Mouse (Mus musculus) hindbrain, embryonic 11.5 days (tissue): ENCODE data around the gene Ndufs4. TPM values are rescaled to one million over a fixed set of nuclear protein-coding genes. Genes with fewer than 3 reads are reported as not detected.

ENCODE experiments used
- ATAC-seq: fragments of 200-750 bp; cut with Nextera tagmentation; 2 replicates; pipeline ENCODE4 v1.8.0; 2017; ENCODE audit warnings: mild to moderate bottlenecking, moderate TSS enrichment, moderate library complexity; ENCODE audit not compliant: low FRiP score
- DNase-seq: peaks from one replicate; pipeline ENCODE4 v3.0.0-alpha.2; 2015; ENCODE audit warnings: low spot score
- H3K27ac ChIP-seq: fragments of 300-500 bp; sonication (generic); 2 replicates; pipeline ENCODE4 v1.5.1; 2014; ENCODE audit warnings: mild to moderate bottlenecking, low read depth, low read length
- H3K27me3 ChIP-seq: fragments of 300-500 bp; sonication (generic); 2 replicates; pipeline ENCODE4 v1.6.1; 2014; ENCODE audit warnings: mild to moderate bottlenecking, low read length, moderate library complexity, mixed read lengths; ENCODE audit not compliant: control insufficient read depth, insufficient read depth
- H3K36me3 ChIP-seq: fragments of 300-500 bp; sonication (generic); 2 replicates; pipeline ENCODE4 v1.6.1; 2014; ENCODE audit warnings: mild to moderate bottlenecking, low read length, moderate library complexity, mixed read lengths; ENCODE audit not compliant: control insufficient read depth, insufficient read depth
- H3K4me1 ChIP-seq: fragments of 300-500 bp; sonication (generic); replicated peaks from 2 replicates; pipeline ENCODE4 v1.6.1; 2014; ENCODE audit warnings: low read length, mixed read lengths; ENCODE audit not compliant: control insufficient read depth, insufficient read depth
- H3K4me2 ChIP-seq: fragments of 300-500 bp; sonication (generic); replicated peaks from 2 replicates; pipeline ENCODE4 v1.6.1; 2014; ENCODE audit warnings: mild to moderate bottlenecking, low read depth, low read length
- H3K4me3 ChIP-seq: fragments of 300-500 bp; sonication (generic); 2 replicates; pipeline ENCODE4 v1.5.1; 2014; ENCODE audit warnings: low read depth, low read length
- H3K9ac ChIP-seq: fragments of 300-500 bp; sonication (generic); 2 replicates; pipeline ENCODE4 v1.6.1; 2014; ENCODE audit warnings: low read depth, low read length
- H3K9me3 ChIP-seq: fragments of 300-500 bp; sonication (generic); 2 replicates; pipeline ENCODE4 v1.6.1; 2016; ENCODE audit warnings: low read length; ENCODE audit not compliant: control insufficient read depth
- WGBS: fragments of 180-500 bp; shearing (Covaris S2); extraction: QIAGEN DNeasy Blood & Tissue Kit; methylation state at CpG from one replicate; pipeline ENCODE4 v1.1.7; 2014; 5-methylcytosine and 5-hydroxymethylcytosine counted together
- polyA plus RNA-seq: library from polyadenylated mRNA; unstranded; fragments of >200 nt; fragmentation: Nextera tagmentation; extraction: Ambion mirVana; gene quantifications from 2 replicates; pipeline ENCODE4 v1.2.1, GENCODE M21; 2014

The Ndufs4 gene
- polyA plus RNA-seq, result 335 and 356 TPM in 2 replicates

GRCm38 (mm10) chr13:114388211-114388965 lies at the start of gene Ndufs4:
Gene Ndufs4, minus strand, starts transcription at chr13:114388258.
- Histone ChIP-seq H3K4me1 (no peaks in the 10 kb centered on the region; the same call in 1 of the 2 replicates), H3K27ac (peak within 1 kb of the TSS; percentile 55), H3K9me3 (no peaks in the 10 kb centered on the region), H3K36me3 (no peaks in the 10 kb centered on the region), H3K9ac (peak within 1 kb of the TSS; percentile 69), H3K4me3 (peak within 1 kb of the TSS; percentile 80), H3K4me2 (peak within 1 kb of the TSS; percentile 76), H3K27me3 (no peaks in the 10 kb centered on the region)
- ATAC-seq, result no peak
- no peak for DNase-seq
- 40% methylated on average over 13 of the region's 13 CpGs for whole genome bisulfite sequencing

GRCm38 (mm10) chr13:114432491-114432890 lies 44.4 kb upstream of the Ndufs4 start:
- Histone ChIP-seq H3K4me3 (no peak overlapping the region), H3K9me3 (no peaks in the 10 kb centered on the region), H3K4me2 (no peak overlapping the region), H3K27ac (no peak overlapping the region), H3K27me3 (no peaks in the 10 kb centered on the region), H3K36me3 (no peaks in the 10 kb centered on the region), H3K9ac (no peak overlapping the region), H3K4me1 (no peaks in the 10 kb centered on the region)
- whole genome bisulfite sequencing, result 85% methylated on average over 5 of the region's 5 CpGs
- DNase-seq, result no peak
- no peak for ATAC-seq

DNA sequence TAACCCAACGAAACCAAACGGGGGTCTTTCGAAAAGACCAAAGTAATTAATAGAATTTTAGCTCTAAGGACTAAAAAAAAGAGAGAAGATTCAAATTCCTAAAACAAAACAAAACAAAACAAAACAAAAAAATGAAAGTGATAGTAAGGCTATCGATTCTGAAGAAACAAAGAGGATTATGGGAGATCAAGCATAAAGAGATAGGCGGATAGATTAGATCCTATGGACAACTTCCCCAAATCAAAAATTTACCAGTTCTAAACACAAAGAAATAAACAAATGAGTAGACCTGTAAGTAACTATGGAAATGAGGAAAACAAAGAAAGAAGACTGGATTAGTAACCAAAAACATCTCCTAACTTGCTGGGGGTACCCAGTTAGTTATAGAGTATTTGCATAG lies 37.2 kb upstream of the Ndufs4 start:
- no peak overlapping the region for H3K27ac ChIP-seq
- no peak for DNase-seq
- H3K4me1 ChIP-seq, result no peaks in the 10 kb centered on the region
- no peak overlapping the region for H3K4me3 ChIP-seq
- H3K36me3 ChIP-seq, result no peaks in the 10 kb centered on the region
- H3K4me2 ChIP-seq, result no peak overlapping the region
- no peak for ATAC-seq
- WGBS, result 95% methylated on average over 5 of the region's 5 CpGs
- no peak overlapping the region for H3K9ac ChIP-seq
- no peaks in the 10 kb centered on the region for H3K27me3 ChIP-seq
- H3K9me3 ChIP-seq, result no peaks in the 10 kb centered on the region

- Histone ChIP-seq H3K9ac (no peak overlapping the region), H3K27me3 (no peaks in the 10 kb centered on the region), H3K27ac (no peak overlapping the region), H3K36me3 (no peaks in the 10 kb centered on the region), H3K4me2 (no peak overlapping the region), H3K4me1 (no peaks in the 10 kb centered on the region), H3K9me3 (no peaks in the 10 kb centered on the region), H3K4me3 (no peak overlapping the region)
- ATAC-seq, result no peak
- no peak for DNase-seq
- WGBS, result 91% methylated on average over 8 of the region's 8 CpGs
These were observed 32.2 kb upstream of the Ndufs4 start for GRCm38 (mm10) chr13:114420235-114420634.

DNA sequence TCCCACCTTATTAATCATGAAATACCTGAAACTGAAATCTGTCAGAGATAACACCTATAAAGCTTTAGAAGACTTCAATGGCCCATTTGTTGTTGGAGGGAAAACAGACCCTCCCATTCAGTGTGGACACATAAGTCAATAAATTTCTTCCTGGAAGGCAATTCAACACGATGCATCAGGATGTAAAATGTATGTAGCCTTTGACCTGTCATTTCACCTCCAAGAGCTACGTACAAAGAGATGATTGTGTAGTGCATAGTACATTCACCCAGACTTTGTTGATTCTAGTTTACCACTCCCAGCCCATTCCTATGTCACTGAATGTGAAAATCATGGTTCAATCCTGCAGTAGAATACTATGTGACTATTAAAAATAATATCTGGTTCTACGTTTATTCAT lies 31.3 kb upstream of the Ndufs4 start:
- no peaks in the 10 kb centered on the region for H3K4me1 ChIP-seq
- WGBS, result 75% methylated on average over 3 of the region's 3 CpGs

GRCm38 (mm10) chr13:114412326-114412725 lies 24.3 kb upstream of the Ndufs4 start:
- Histone ChIP-seq H3K4me2 (no peak overlapping the region), H3K9ac (no peak overlapping the region), H3K36me3 (no peaks in the 10 kb centered on the region), H3K9me3 (no peaks in the 10 kb centered on the region), H3K27ac (no peak overlapping the region), H3K27me3 (no peaks in the 10 kb centered on the region), H3K4me3 (no peak overlapping the region), H3K4me1 (no peaks in the 10 kb centered on the region)
- DNase-seq, result no peak
- no peak for ATAC-seq

More for the DNA sequence above, 31.3 kb upstream of the Ndufs4 start:
- no peaks in the 10 kb centered on the region for H3K27me3 ChIP-seq
- H3K4me2 ChIP-seq, result no peak overlapping the region
- H3K4me3 ChIP-seq, result no peak overlapping the region
- ATAC-seq (no peak), DNase-seq (no peak)
- no peaks in the 10 kb centered on the region for H3K9me3 ChIP-seq
- H3K9ac ChIP-seq, result no peak overlapping the region
- H3K27ac ChIP-seq, result no peak overlapping the region
- no peaks in the 10 kb centered on the region for H3K36me3 ChIP-seq

GRCm38 (mm10) chr13:114406866-114407265 lies 18.8 kb upstream of the Ndufs4 start:
- DNase-seq (peak; percentile 21), ATAC-seq (peak; percentile 49)
- H3K36me3 ChIP-seq, result no peaks in the 10 kb centered on the region
- no peak overlapping the region for H3K27ac ChIP-seq
- no peak overlapping the region for H3K9ac ChIP-seq
- H3K9me3 ChIP-seq, result no peaks in the 10 kb centered on the region
- no peak overlapping the region for H3K4me2 ChIP-seq
- no peaks in the 10 kb centered on the region for H3K27me3 ChIP-seq
- WGBS, result 6% methylated on average over 5 of the region's 5 CpGs
- no peaks in the 10 kb centered on the region for H3K4me1 ChIP-seq
- no peak overlapping the region for H3K4me3 ChIP-seq

GRCm38 (mm10) chr13:114406424-114406823 lies 18.4 kb upstream of the Ndufs4 start:
- ATAC-seq (peak; percentile 88), DNase-seq (peak; percentile 32)
- no peak overlapping the region for H3K4me3 ChIP-seq
- H3K27me3 ChIP-seq, result no peaks in the 10 kb centered on the region
- no peaks in the 10 kb centered on the region for H3K4me1 ChIP-seq
- H3K9me3 ChIP-seq, result no peaks in the 10 kb centered on the region
- H3K36me3 ChIP-seq, result no peaks in the 10 kb centered on the region
- H3K27ac ChIP-seq, result no peak overlapping the region
- 10% methylated on average over 5 of the region's 5 CpGs for WGBS
- no peak overlapping the region for H3K4me2 ChIP-seq
- no peak overlapping the region for H3K9ac ChIP-seq

DNA sequence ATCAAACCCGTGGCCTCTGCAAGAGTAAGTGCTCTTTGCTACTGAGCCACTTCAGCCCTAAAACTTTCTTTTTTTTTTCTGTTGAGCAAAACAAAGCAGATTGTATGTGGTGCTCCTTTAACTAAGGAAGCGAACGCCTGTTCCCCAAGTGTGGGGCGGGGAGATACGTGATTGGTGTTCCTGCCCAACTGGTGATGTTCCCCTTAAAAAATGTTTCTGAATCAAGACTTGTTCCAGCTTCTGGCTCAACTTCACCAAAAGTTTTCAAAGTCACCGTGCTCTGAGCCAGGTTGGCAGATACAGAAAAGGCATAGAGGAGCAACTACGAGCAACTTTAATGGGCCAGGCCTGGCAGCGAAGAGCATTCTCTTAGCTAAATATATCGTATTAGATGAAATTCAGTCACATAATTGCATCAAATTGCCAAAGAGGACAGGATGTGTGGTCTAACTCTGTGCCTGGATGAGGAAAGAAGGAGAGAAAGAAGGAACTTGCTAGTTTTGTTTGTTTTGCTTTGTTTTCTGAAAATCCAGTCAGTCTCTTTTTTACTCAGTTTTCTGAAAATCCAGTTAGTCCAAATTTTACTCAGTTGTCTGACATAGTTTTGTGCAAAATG lies 17.1 kb upstream of the Ndufs4 start:
- WGBS, result 91% methylated on average over 9 of the region's 9 CpGs
- Histone ChIP-seq H3K27me3 (no peaks in the 10 kb centered on the region), H3K4me3 (no peak overlapping the region), H3K4me1 (no peaks in the 10 kb centered on the region), H3K9ac (no peak overlapping the region), H3K4me2 (no peak overlapping the region), H3K36me3 (no peaks in the 10 kb centered on the region), H3K9me3 (no peaks in the 10 kb centered on the region), H3K27ac (no peak overlapping the region)
- no peak for ATAC-seq
- no peak for DNase-seq
